Mouse (Mus musculus): ENCODE results near the gene C5ar2. TPM values are rescaled to one million over a fixed set of nuclear protein-coding genes. Genes with fewer than 3 reads are reported as not detected.

C5ar2 gene
- polyA plus RNA-seq, 1 experiment from 2014 or later: 0.10 TPM

- Histone ChIP-seq H3K9ac (no peak overlapping the region), H3K4me3 (no peak overlapping the region), H3K27ac (no peak overlapping the region), H3K4me1 (no peaks in the 10 kb centered on the region), H3K36me3 (no peaks in the 10 kb centered on the region), H3K4me2 (replicated peaks) (no peak overlapping the region), H3K27me3 (peaks cover 5% of the 10 kb centered on the region), H3K9me3 (no peaks in the 10 kb centered on the region)
- no peak for ATAC-seq (ENCODE audit: low FRiP score, low read depth)
- WGBS: 80% methylated on average over 8 of the region's 8 CpGs
Measured at GRCm38 (mm10) chr7:16187494-16187893, 56.5 kb downstream of the C5ar2 start.

Other genes with a start within 250 kb of the C5ar2 start
- 8.6 and 8.7 TPM in 2 replicates for gene Bicra, start 196.2 kb downstream of the C5ar2 start, polyA plus RNA-seq (2015; fragmentation: Nextera tagmentation; extraction: Ambion mirVana)
- gene Zfp541, start 182.3 kb downstream of the C5ar2 start, polyA plus RNA-seq (2015; fragmentation: Nextera tagmentation; extraction: Ambion mirVana): 0.04 and 0.08 TPM in 2 replicates
- 232 and 245 TPM in 2 replicates for gene Napa, start 145.7 kb downstream of the C5ar2 start, polyA plus RNA-seq (2015; fragmentation: Nextera tagmentation; extraction: Ambion mirVana)
- gene Kptn, start 124.3 kb downstream of the C5ar2 start, polyA plus RNA-seq (2015; fragmentation: Nextera tagmentation; extraction: Ambion mirVana): 38.7 and 40.5 TPM in 2 replicates
- gene Slc8a2, start 114.3 kb downstream of the C5ar2 start, polyA plus RNA-seq (2015; fragmentation: Nextera tagmentation; extraction: Ambion mirVana): 0.14 and 0.28 TPM in 2 replicates
- 14.2 and 15.6 TPM in 2 replicates for gene Meis3, start 69.1 kb downstream of the C5ar2 start, polyA plus RNA-seq (2015; fragmentation: Nextera tagmentation; extraction: Ambion mirVana)
- gene Dhx34, start 22.1 kb downstream of the C5ar2 start, polyA plus RNA-seq (2015; fragmentation: Nextera tagmentation; extraction: Ambion mirVana): 13.1 and 14.5 TPM in 2 replicates
- gene C5ar1, start 15.4 kb upstream of the C5ar2 start, polyA plus RNA-seq (2015; fragmentation: Nextera tagmentation; extraction: Ambion mirVana): 1.9 and 2.4 TPM in 2 replicates
- gene Inafm1, start 29.5 kb upstream of the C5ar2 start, polyA plus RNA-seq (2015; fragmentation: Nextera tagmentation; extraction: Ambion mirVana): 19.0 and 19.9 TPM in 2 replicates
- 26.1 and 29.2 TPM in 2 replicates for gene Ccdc9, start 42.6 kb upstream of the C5ar2 start, polyA plus RNA-seq (2015; fragmentation: Nextera tagmentation; extraction: Ambion mirVana)
- 5.0 and 5.1 TPM in 2 replicates for gene Bbc3, start 64.2 kb upstream of the C5ar2 start, polyA plus RNA-seq (2015; fragmentation: Nextera tagmentation; extraction: Ambion mirVana)
- gene Sae1, start 143.7 kb upstream of the C5ar2 start, polyA plus RNA-seq (2015; fragmentation: Nextera tagmentation; extraction: Ambion mirVana): 359 and 362 TPM in 2 replicates
- 18.2 and 18.5 TPM in 2 replicates for gene Zc3h4, start 156.8 kb upstream of the C5ar2 start, polyA plus RNA-seq (2015; fragmentation: Nextera tagmentation; extraction: Ambion mirVana)
- 44.2 and 44.9 TPM in 2 replicates for gene Tmem160, start 208.6 kb upstream of the C5ar2 start, polyA plus RNA-seq (2015; fragmentation: Nextera tagmentation; extraction: Ambion mirVana)
- 0.15 and 0.51 TPM in 2 replicates for gene Npas1, start 233.6 kb upstream of the C5ar2 start, polyA plus RNA-seq (2015; fragmentation: Nextera tagmentation; extraction: Ambion mirVana)